Mouse (Mus musculus): ENCODE data around the gene Myrf. TPM values are rescaled to one million over a fixed set of nuclear protein-coding genes. Genes with fewer than 3 reads are reported as not detected.

Myrf gene
- polyA plus RNA-seq, 1 experiment from 2014 or later: 4.2 TPM

DNA sequence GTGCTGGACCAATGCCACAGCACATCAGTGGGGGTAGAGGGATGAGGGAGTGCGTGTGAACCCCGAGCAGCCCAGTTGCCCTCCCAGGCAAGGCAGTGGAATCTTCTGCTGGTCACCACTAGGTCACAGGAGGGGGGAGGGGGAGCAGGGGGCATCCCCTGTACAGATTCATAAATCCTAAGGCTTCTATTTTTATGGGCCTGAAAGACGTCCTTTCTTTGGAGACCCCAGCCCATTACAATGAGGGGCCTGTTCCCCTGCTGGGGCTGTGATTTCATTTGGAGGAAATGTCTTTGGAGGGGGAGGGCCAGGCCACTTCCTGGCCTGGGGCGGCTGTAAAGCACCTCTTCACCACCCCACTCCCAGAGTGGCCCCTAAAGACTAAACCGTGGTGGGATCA lies 33.5 kb upstream of the Myrf start:
- H3K27me3 ChIP-seq: no peaks in the 10 kb centered on the region
- 27% methylated on average over 5 of the region's 5 CpGs for WGBS
- no peaks in the 10 kb centered on the region for H3K9me3 ChIP-seq (replicated peaks)
- H3K4me2 ChIP-seq: no peak overlapping the region
- ATAC-seq (replicated peaks; ENCODE audit: low FRiP score): no peak
- H3K27ac ChIP-seq: no peak overlapping the region
- no peaks in the 10 kb centered on the region for H3K36me3 ChIP-seq
- no peak overlapping the region for H3K9ac ChIP-seq
- no peak overlapping the region for H3K4me3 ChIP-seq (replicated peaks)
- peaks cover 60% of the 10 kb centered on the region for H3K4me1 ChIP-seq

GRCm38 (mm10) chr19:10272746-10273145 lies 32.2 kb upstream of the Myrf start:
- H3K27ac ChIP-seq: no peak overlapping the region
- WGBS: 15% methylated on average over 11 of the region's 11 CpGs

DNA sequence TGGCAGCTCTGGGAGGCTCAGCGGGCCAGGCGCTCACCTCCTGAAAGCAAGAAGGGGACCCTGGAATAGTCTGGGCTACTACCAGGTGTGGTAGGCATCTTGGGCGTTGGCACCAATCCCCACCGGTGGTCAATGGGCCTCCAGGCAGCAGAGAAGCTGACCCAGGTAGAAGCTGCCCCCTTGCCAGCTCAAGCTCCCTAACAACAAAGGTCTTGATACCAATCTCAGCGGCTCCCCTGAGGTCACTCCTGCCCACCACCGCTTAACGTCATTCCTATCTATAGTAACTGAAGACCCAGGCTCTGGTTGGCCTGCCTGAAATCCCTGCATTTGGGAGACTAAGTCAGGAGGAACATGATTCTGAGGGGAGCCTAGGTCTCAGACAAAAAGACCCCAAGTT lies 31.0 kb upstream of the Myrf start:
- Histone ChIP-seq H3K4me2 (no peak overlapping the region), H3K4me1 (peaks cover 45% of the 10 kb centered on the region), H3K27me3 (no peaks in the 10 kb centered on the region), H3K4me3 (replicated peaks) (no peak overlapping the region), H3K9me3 (replicated peaks) (no peaks in the 10 kb centered on the region), H3K27ac (no peak overlapping the region), H3K36me3 (no peaks in the 10 kb centered on the region), H3K9ac (no peak overlapping the region)
- ATAC-seq (replicated peaks; ENCODE audit: low FRiP score): no peak
- 89% methylated on average over 7 of the region's 7 CpGs for WGBS

More at GRCm38 (mm10) chr19:10272746-10273145, 32.2 kb upstream of the Myrf start:
- peak; percentile 24; the same call in 1 of the 2 replicates for ATAC-seq (replicated peaks; ENCODE audit: low FRiP score)
- H3K4me1 ChIP-seq: peaks cover 47% of the 10 kb centered on the region
- no peak overlapping the region for H3K9ac ChIP-seq
- no peaks in the 10 kb centered on the region for H3K27me3 ChIP-seq
- no peaks in the 10 kb centered on the region for H3K9me3 ChIP-seq (replicated peaks)
- no peak overlapping the region for H3K4me3 ChIP-seq (replicated peaks)
- no peaks in the 10 kb centered on the region for H3K36me3 ChIP-seq
- peak overlapping the region; percentile 44 for H3K4me2 ChIP-seq

DNA sequence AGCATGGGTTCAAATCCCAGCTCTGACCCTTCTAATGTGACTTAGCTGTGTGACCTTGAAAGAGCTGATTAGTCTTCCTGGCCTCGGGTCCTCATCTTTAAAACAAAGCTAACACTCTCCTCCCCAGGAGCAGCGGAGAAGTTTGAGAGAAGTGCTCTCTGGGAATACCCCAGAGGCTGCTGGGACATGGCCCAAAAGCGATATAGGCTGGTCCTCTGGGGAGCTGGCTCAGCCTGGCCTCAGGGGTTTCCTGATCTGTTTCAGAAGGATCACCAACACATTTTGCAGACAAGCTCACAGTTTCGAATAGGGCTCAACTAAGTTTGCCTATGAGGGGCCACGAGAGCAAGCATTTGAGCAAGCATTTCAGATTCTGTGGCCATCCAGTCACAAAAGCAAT lies 29.8 kb upstream of the Myrf start:
- H3K27ac ChIP-seq: no peak overlapping the region
- H3K4me2 ChIP-seq: no peak overlapping the region
- H3K9me3 ChIP-seq (replicated peaks): no peaks in the 10 kb centered on the region
- H3K4me3 ChIP-seq (replicated peaks): no peak overlapping the region
- no peaks in the 10 kb centered on the region for H3K36me3 ChIP-seq
- no peaks in the 10 kb centered on the region for H3K27me3 ChIP-seq
- 81% methylated on average over 5 of the region's 5 CpGs for WGBS
- H3K4me1 ChIP-seq: peaks cover 44% of the 10 kb centered on the region
- no peak for ATAC-seq (replicated peaks; ENCODE audit: low FRiP score)
- H3K9ac ChIP-seq: no peak overlapping the region

- Histone ChIP-seq H3K36me3 (no peaks in the 10 kb centered on the region), H3K27ac (no peak overlapping the region), H3K9ac (no peak overlapping the region), H3K27me3 (no peaks in the 10 kb centered on the region), H3K4me3 (replicated peaks) (no peak overlapping the region), H3K4me1 (peaks cover 41% of the 10 kb centered on the region), H3K9me3 (replicated peaks) (no peaks in the 10 kb centered on the region), H3K4me2 (no peak overlapping the region)
- 78% methylated on average over 15 of the region's 15 CpGs for whole genome bisulfite sequencing
- ATAC-seq (replicated peaks; ENCODE audit: low FRiP score): no peak
Measured at GRCm38 (mm10) chr19:10268851-10269250, 28.3 kb upstream of the Myrf start.

- Histone ChIP-seq H3K36me3 (no peaks in the 10 kb centered on the region), H3K27me3 (peaks cover 3% of the 10 kb centered on the region), H3K4me3 (replicated peaks) (no peak overlapping the region), H3K9me3 (replicated peaks) (no peaks in the 10 kb centered on the region), H3K9ac (no peak overlapping the region), H3K27ac (no peak overlapping the region), H3K4me1 (peaks cover 32% of the 10 kb centered on the region), H3K4me2 (no peak overlapping the region)
- no peak for ATAC-seq (replicated peaks; ENCODE audit: low FRiP score)
- WGBS: 77% methylated on average over 10 of the region's 10 CpGs
Measured at GRCm38 (mm10) chr19:10267953-10268352, 27.4 kb upstream of the Myrf start.

DNA sequence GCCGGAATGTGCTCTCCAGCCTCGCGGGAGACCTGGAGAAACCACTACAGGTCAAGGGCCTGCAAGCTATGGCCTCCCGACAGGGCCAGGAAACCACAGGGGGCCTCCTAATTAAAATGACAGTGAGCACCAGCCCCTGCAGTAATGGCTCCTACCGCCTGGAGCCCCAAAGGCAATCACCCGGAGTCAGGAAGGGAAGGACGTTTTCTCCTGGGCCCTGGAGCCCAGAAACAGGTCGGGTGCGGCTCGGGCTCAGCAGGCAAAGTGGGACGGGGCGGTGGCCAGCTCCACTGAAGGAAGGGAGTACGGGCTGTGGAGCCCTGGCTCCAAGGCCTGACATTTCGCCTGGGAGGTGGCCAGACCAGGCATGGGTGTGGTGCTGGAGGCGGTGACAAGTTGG lies 26.5 kb upstream of the Myrf start:
- 21% methylated on average over 15 of the region's 15 CpGs for WGBS
- ATAC-seq (replicated peaks; ENCODE audit: low FRiP score): peak; percentile 34
- H3K9ac ChIP-seq: no peak overlapping the region

GRCm38 (mm10) chr19:10266196-10266850 lies 25.8 kb upstream of the Myrf start:
- WGBS: 16% methylated on average over 14 of the region's 14 CpGs
- no peaks in the 10 kb centered on the region for H3K36me3 ChIP-seq
- peaks cover 26% of the 10 kb centered on the region for H3K4me1 ChIP-seq
- no peaks in the 10 kb centered on the region for H3K9me3 ChIP-seq (replicated peaks)
- peaks cover 5% of the 10 kb centered on the region for H3K27me3 ChIP-seq
- H3K27ac ChIP-seq: peak overlapping the region; percentile 73
- H3K4me3 ChIP-seq (replicated peaks): no peak overlapping the region
- H3K4me2 ChIP-seq: 0 out of 2 replicates have a peak overlapping the region, but pooled peaks have one; percentile 24
- ATAC-seq (replicated peaks; ENCODE audit: low FRiP score): peak; percentile 83
- H3K9ac ChIP-seq: no peak overlapping the region

More for the DNA sequence above, 26.5 kb upstream of the Myrf start:
- Histone ChIP-seq H3K9me3 (replicated peaks) (no peaks in the 10 kb centered on the region), H3K27ac (peak overlapping the region; percentile 73), H3K4me1 (peaks cover 23% of the 10 kb centered on the region), H3K27me3 (peaks cover 5% of the 10 kb centered on the region), H3K4me2 (peak overlapping the region; percentile 24; the same call in 1 of the 2 replicates), H3K4me3 (replicated peaks) (no peak overlapping the region), H3K36me3 (no peaks in the 10 kb centered on the region)

DNA sequence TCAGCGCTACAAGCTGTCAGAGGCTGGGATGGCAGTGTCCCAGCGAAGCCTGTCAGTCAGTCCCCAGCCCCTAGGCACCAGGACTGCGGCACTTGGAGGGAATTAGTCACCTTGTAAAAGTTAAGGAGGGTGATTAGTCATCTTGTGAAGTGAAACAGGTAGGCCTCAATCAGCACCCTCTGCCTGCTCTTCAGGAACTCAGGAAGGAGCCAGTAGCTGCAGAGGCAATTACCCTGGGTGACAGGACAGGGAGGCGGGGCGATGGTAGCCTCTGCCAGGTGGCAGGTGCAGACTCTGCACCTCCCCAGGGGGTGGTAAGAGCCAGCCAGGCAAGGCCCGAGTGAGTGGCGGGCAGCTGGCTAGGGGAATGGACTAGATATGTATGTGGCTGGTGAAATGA lies 20.8 kb upstream of the Myrf start:
- Histone ChIP-seq H3K27ac (no peak overlapping the region), H3K9ac (no peak overlapping the region), H3K4me2 (no peak overlapping the region), H3K36me3 (no peaks in the 10 kb centered on the region), H3K27me3 (peaks cover 5% of the 10 kb centered on the region), H3K9me3 (replicated peaks) (no peaks in the 10 kb centered on the region), H3K4me1 (peaks cover 29% of the 10 kb centered on the region), H3K4me3 (replicated peaks) (no peak overlapping the region)
- 58% methylated on average over 7 of the region's 7 CpGs for WGBS
- no peak for ATAC-seq (replicated peaks; ENCODE audit: low FRiP score)

- Histone ChIP-seq H3K9ac (no peak overlapping the region), H3K4me2 (no peak overlapping the region), H3K27ac (no peak overlapping the region), H3K36me3 (no peaks in the 10 kb centered on the region), H3K4me1 (peaks cover 19% of the 10 kb centered on the region), H3K4me3 (replicated peaks) (no peak overlapping the region), H3K27me3 (peaks cover 5% of the 10 kb centered on the region), H3K9me3 (replicated peaks) (no peaks in the 10 kb centered on the region)
- peak; percentile 52 for ATAC-seq (replicated peaks; ENCODE audit: low FRiP score)
- WGBS: 19% methylated on average over 6 of the region's 6 CpGs
Measured at GRCm38 (mm10) chr19:10258279-10259011, 17.9 kb upstream of the Myrf start.

- ATAC-seq (replicated peaks; ENCODE audit: low FRiP score): peak; percentile 84
- 20% methylated on average over 20 of the region's 20 CpGs for WGBS
- H3K4me2 ChIP-seq: peak overlapping the region; percentile 33
- H3K36me3 ChIP-seq: no peaks in the 10 kb centered on the region
- no peak overlapping the region for H3K9ac ChIP-seq
- peaks cover 25% of the 10 kb centered on the region for H3K4me1 ChIP-seq
- no peaks in the 10 kb centered on the region for H3K27me3 ChIP-seq
- H3K4me3 ChIP-seq (replicated peaks): no peak overlapping the region
- peak overlapping the region; percentile 62 for H3K27ac ChIP-seq
- no peaks in the 10 kb centered on the region for H3K9me3 ChIP-seq (replicated peaks)
Measured at GRCm38 (mm10) chr19:10248128-10248527, 7.6 kb upstream of the Myrf start.

DNA sequence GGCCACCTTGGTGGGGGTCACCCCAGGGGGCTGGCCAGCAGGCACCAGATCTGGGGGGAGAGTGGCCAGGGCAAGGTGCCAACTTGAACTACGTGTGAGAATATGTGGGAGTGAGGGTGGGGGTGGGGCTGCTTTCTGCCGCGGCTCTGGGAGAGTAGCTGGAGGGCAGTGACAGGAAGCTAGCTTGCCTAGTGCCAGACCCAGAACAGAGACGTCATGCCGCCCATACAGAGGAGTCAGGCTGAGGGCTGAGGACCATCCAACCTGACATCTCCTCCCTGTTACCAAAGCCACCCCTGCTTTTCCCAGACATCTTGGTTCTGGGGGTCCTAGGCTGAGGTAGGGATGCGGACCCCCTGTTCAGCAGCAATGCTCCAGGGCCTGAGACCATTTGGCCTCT lies 6.6 kb upstream of the Myrf start:
- Histone ChIP-seq H3K36me3 (no peaks in the 10 kb centered on the region), H3K4me3 (replicated peaks) (no peak overlapping the region), H3K4me2 (no peak overlapping the region), H3K9me3 (replicated peaks) (no peaks in the 10 kb centered on the region), H3K27ac (peak overlapping the region; percentile 37; the same call in 1 of the 2 replicates), H3K4me1 (peaks cover 29% of the 10 kb centered on the region), H3K9ac (peak overlapping the region; percentile 23; the same call in 1 of the 2 replicates), H3K27me3 (no peaks in the 10 kb centered on the region)
- WGBS: 20% methylated on average over 6 of the region's 6 CpGs
- 0 out of 2 replicates have a peak, but pooled peaks have one; percentile 20 for ATAC-seq (replicated peaks; ENCODE audit: low FRiP score)
